In the genomic region with DNA sequence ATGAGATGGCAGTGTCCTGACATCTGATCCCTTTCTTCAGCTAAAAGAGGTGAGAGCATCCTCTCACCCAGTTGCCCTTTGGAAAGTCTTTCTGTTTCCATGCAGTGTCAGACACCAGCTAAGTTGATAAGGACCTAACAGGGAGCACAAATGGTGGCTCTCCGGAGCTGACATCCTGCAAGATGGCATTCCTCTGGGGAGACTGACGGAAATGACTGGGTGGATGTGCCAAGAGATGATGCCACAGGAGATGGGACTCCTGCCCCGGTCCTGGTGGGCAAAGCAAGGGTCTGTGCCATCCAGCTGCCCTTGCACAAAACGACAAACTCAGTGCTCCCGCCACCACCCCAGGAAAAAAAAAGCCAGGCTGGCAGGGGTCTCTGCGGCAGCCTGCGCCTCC, we compare ENCODE assay signal across 8 mouse cellular contexts. TPM values are rescaled to one million over a fixed set of nuclear protein-coding genes. Genes with fewer than 3 reads are reported as not detected.
DNase-seq lines count a peak whose midpoint lies in the region; ATAC-seq lines count a peak whose summit lies in the region.

No protein-coding gene starts in this region.

- peaks cover 40% of the 10 kb centered on the region for H3K36me3 ChIP-seq in heart, embryonic 12.5 days
- peaks cover 66% of the 10 kb centered on the region for H3K36me3 ChIP-seq in hindbrain, embryonic 10.5 days
- peaks cover 14% of the 10 kb centered on the region for H3K36me3 ChIP-seq in midbrain, embryonic 11.5 days (ENCODE audit: control insufficient read depth, insufficient read depth, low read length)

- peak overlapping the region; percentile 90 for H3K27ac ChIP-seq in heart, embryonic 12.5 days (ENCODE audit: poor library complexity, severe bottlenecking)
- H3K27ac ChIP-seq in hindbrain, embryonic 10.5 days: peak overlapping the region; percentile 94
- H3K27ac ChIP-seq in midbrain, embryonic 11.5 days (ENCODE audit: low read depth, low read length): peak overlapping the region; percentile 65

- H3K4me3 ChIP-seq in heart, embryonic 12.5 days: peak overlapping the region; percentile 51
- H3K4me3 ChIP-seq in hindbrain, embryonic 10.5 days: peak overlapping the region; percentile 57
- peak overlapping the region; percentile 43 for H3K4me3 ChIP-seq in midbrain, embryonic 11.5 days (ENCODE audit: low read depth, low read length)

- no peak for DNase-seq in heart, adult 11 months
- peak; percentile 28 for DNase-seq in ZHBTc4 (ENCODE audit: low read depth, low spot score)
- DNase-seq in hindbrain, embryonic 10.5 days (ENCODE audit: low spot score): no peak
- peak; percentile 89 for DNase-seq in midbrain, embryonic 11.5 days (ENCODE audit: low spot score, missing footprints)
- DNase-seq in adrenal gland, postnatal 36 days: no peak
- DNase-seq in thymus, postnatal 14 days: no peak

- H3K4me2 ChIP-seq in heart, embryonic 12.5 days: peak overlapping the region; percentile 78
- peak overlapping the region; percentile 67 for H3K4me2 ChIP-seq in midbrain, embryonic 11.5 days

- no peaks in the 10 kb centered on the region for H3K9me3 ChIP-seq in heart, embryonic 12.5 days (replicated peaks)
- H3K9me3 ChIP-seq in hindbrain, embryonic 10.5 days: no peaks in the 10 kb centered on the region
- no peaks in the 10 kb centered on the region for H3K9me3 ChIP-seq in midbrain, embryonic 11.5 days (ENCODE audit: control insufficient read depth, low read length)

- peaks cover 31% of the 10 kb centered on the region for H3K4me1 ChIP-seq in heart, embryonic 12.5 days (replicated peaks)
- H3K4me1 ChIP-seq in hindbrain, embryonic 10.5 days (replicated peaks): peaks cover 56% of the 10 kb centered on the region
- peaks cover 12% of the 10 kb centered on the region for H3K4me1 ChIP-seq in midbrain, embryonic 11.5 days (ENCODE audit: control insufficient read depth, insufficient read depth, low read length)

- peak overlapping the region; percentile 81 for H3K9ac ChIP-seq in heart, embryonic 12.5 days
- H3K9ac ChIP-seq in midbrain, embryonic 11.5 days (ENCODE audit: low read length): peak overlapping the region; percentile 76

- no peak for ATAC-seq in heart, embryonic 12.5 days (ENCODE audit: insufficient number of reproducible peaks, low FRiP score)
- no peak; the same call in 1 of the 2 replicates for ATAC-seq in midbrain, embryonic 11.5 days (ENCODE audit: low FRiP score)
- ATAC-seq in megakaryocyte, adult 5-6 weeks (ENCODE audit: poor library complexity, severe bottlenecking): no peak

- H3K27me3 ChIP-seq in heart, embryonic 12.5 days (replicated peaks): no peaks in the 10 kb centered on the region
- no peaks in the 10 kb centered on the region for H3K27me3 ChIP-seq in hindbrain, embryonic 10.5 days (ENCODE audit: insufficient read depth, poor library complexity, severe bottlenecking)
- no peaks in the 10 kb centered on the region for H3K27me3 ChIP-seq in midbrain, embryonic 11.5 days (ENCODE audit: control insufficient read depth, insufficient read depth, low read length)

- 6% methylated on average over 7 of the region's 7 CpGs for WGBS in heart, embryonic 12.5 days
- WGBS in hindbrain, embryonic 10.5 days: 25% methylated on average over 7 of the region's 7 CpGs
- whole genome bisulfite sequencing in midbrain, embryonic 11.5 days: 37% methylated on average over 7 of the region's 7 CpGs

RNA-seq across cellular contexts. Expression of a gene that starts 20.4 kb away (rescaled TPM):
- 23.1 and 25.2 TPM in 2 replicates for polyA plus RNA-seq in heart, embryonic 12.5 days (2016; fragmentation: Nextera tagmentation; extraction: Ambion mirVana)
- 41.1 and 48.7 TPM in 2 replicates for polyA plus RNA-seq in hindbrain, embryonic 10.5 days (2016; fragmentation: Nextera tagmentation; extraction: Ambion mirVana)
- polyA plus RNA-seq in midbrain, embryonic 11.5 days (2014; fragmentation: Nextera tagmentation; extraction: Ambion mirVana): 43.4 and 48.6 TPM in 2 replicates
- total RNA-seq in adrenal gland, postnatal 36 days (2021): 10 to 100 TPM; 27.2 to 31.7 TPM
- total RNA-seq in megakaryocyte, adult 5-6 weeks (2015): 8.4 and 9.3 TPM in 2 replicates
- 7.1 and 8.3 TPM in 2 replicates for total RNA-seq in megakaryocyte, adult 5-6 weeks (2017)

RNA-seq across cellular contexts. Expression of a gene that starts 28.9 kb away (rescaled TPM):
- 87.7 and 90.9 TPM in 2 replicates for polyA plus RNA-seq in heart, embryonic 12.5 days (2016; fragmentation: Nextera tagmentation; extraction: Ambion mirVana)
- 168 and 176 TPM in 2 replicates for polyA plus RNA-seq in hindbrain, embryonic 10.5 days (2016; fragmentation: Nextera tagmentation; extraction: Ambion mirVana)
- 66.0 and 70.7 TPM in 2 replicates for polyA plus RNA-seq in midbrain, embryonic 11.5 days (2014; fragmentation: Nextera tagmentation; extraction: Ambion mirVana)
- 100 to 1,000 TPM in 1 of 2 experiments, 10 to 100 TPM in 1; 68.4 to 105 TPM for total RNA-seq in adrenal gland, postnatal 36 days (2021)
- total RNA-seq in megakaryocyte, adult 5-6 weeks (2015): 28.4 and 48.3 TPM in 2 replicates
- total RNA-seq in megakaryocyte, adult 5-6 weeks (2017): 35.0 and 40.1 TPM in 2 replicates

RNA-seq across cellular contexts. Expression of a gene that starts 37.9 kb away (rescaled TPM):
- polyA plus RNA-seq in heart, embryonic 12.5 days (2016; fragmentation: Nextera tagmentation; extraction: Ambion mirVana): 87.5 and 91.9 TPM in 2 replicates
- 103 and 134 TPM in 2 replicates for polyA plus RNA-seq in hindbrain, embryonic 10.5 days (2016; fragmentation: Nextera tagmentation; extraction: Ambion mirVana)
- 117 and 119 TPM in 2 replicates for polyA plus RNA-seq in midbrain, embryonic 11.5 days (2014; fragmentation: Nextera tagmentation; extraction: Ambion mirVana)
- 100 to 1,000 TPM; 169 to 173 TPM for total RNA-seq in adrenal gland, postnatal 36 days (2021)
- 165 and 166 TPM in 2 replicates for total RNA-seq in megakaryocyte, adult 5-6 weeks (2015)
- 100 and 109 TPM in 2 replicates for total RNA-seq in megakaryocyte, adult 5-6 weeks (2017)

RNA-seq across cellular contexts. Expression of a gene that starts 46.8 kb away (rescaled TPM):
- 18.9 and 20.8 TPM in 2 replicates for polyA plus RNA-seq in heart, embryonic 12.5 days (2016; fragmentation: Nextera tagmentation; extraction: Ambion mirVana)
- polyA plus RNA-seq in hindbrain, embryonic 10.5 days (2016; fragmentation: Nextera tagmentation; extraction: Ambion mirVana): 5.0 and 5.1 TPM in 2 replicates
- polyA plus RNA-seq in midbrain, embryonic 11.5 days (2014; fragmentation: Nextera tagmentation; extraction: Ambion mirVana): 2.8 and 3.7 TPM in 2 replicates
- 1 to 10 TPM; 3.0 to 4.0 TPM for total RNA-seq in adrenal gland, postnatal 36 days (2021)
- total RNA-seq in megakaryocyte, adult 5-6 weeks (2015): 0.20 and 0.55 TPM in 2 replicates
- total RNA-seq in megakaryocyte, adult 5-6 weeks (2017): 0.41 TPM in 1 of 2 replicates, not detected in the other

Comparison
In these comparisons a context has a peak if more than half of its experiments do, and no peak if none do; other contexts are left out.
1. DNase-seq: peak in ZHBTc4 (single experiment) and midbrain, embryonic 11.5 days (single experiment); none in heart, adult 11 months (single experiment), hindbrain, embryonic 10.5 days (single experiment), adrenal gland, postnatal 36 days (0 of 2) and thymus, postnatal 14 days (single experiment).
2. Peak in every context shown above with its lines, with median percentiles within 50 percentile points of each other: H3K27ac ChIP-seq and H3K4me3 ChIP-seq.